Mouse (Mus musculus) ES-E14 (cell line): ENCODE measurements around the gene Cops6. TPM values are rescaled to one million over a fixed set of nuclear protein-coding genes. Genes with fewer than 3 reads are reported as not detected.

Source experiments
- DNase-seq: peaks from one replicate; pipeline ENCODE4 v3.0.0-alpha.2; 2013; ENCODE audit warnings: low read depth, low spot score
- H3K27ac ChIP-seq: 2 replicates; pipeline ENCODE4 v1.5.1; 2012; ENCODE audit warnings: low read depth, mild to moderate bottlenecking, low read length, moderate library complexity, mixed read lengths; ENCODE audit not compliant: poor library complexity, insufficient read depth, severe bottlenecking
- H3K36me3 ChIP-seq: 2 replicates; pipeline ENCODE4 v1.6.1; 2012; ENCODE audit warnings: mild to moderate bottlenecking, low read length, moderate library complexity, mixed read lengths; ENCODE audit not compliant: control insufficient read depth, poor library complexity, insufficient read depth, severe bottlenecking
- H3K4me1 ChIP-seq, 2 experiments: fragments of 150-350 bp in 1 of 2; sonication (generic) in 1 of 2; 2 replicates each; pipeline ENCODE4 v1.6.1; 2012; ENCODE audit warnings: low read length in 2 of 2, mild to moderate bottlenecking in 1 of 2, mixed read lengths in 1 of 2; ENCODE audit not compliant: control insufficient read depth in 2 of 2, insufficient read depth in 2 of 2, poor library complexity in 1 of 2
- H3K4me3 ChIP-seq, 2 experiments: fragments of 150-350 bp in 1 of 2; sonication (generic) in 1 of 2; 2 replicates each; pipeline ENCODE4 v1.5.1; 2012; ENCODE audit warnings: low read length in 2 of 2, low read depth in 1 of 2, mild to moderate bottlenecking in 1 of 2, mixed read lengths in 1 of 2; ENCODE audit not compliant: insufficient read depth in 1 of 2, poor library complexity in 1 of 2, severe bottlenecking in 1 of 2
- H3K9ac ChIP-seq: 2 replicates; pipeline ENCODE4 v1.6.1; 2012; ENCODE audit warnings: low read depth, mild to moderate bottlenecking, low read length, mixed read lengths; ENCODE audit not compliant: poor library complexity, insufficient read depth, severe bottlenecking
- H3K9me3 ChIP-seq: fragments of 150-350 bp; sonication (generic); 2 replicates; pipeline ENCODE4 v1.6.1; 2012; ENCODE audit warnings: low read depth, mild to moderate bottlenecking, low read length; ENCODE audit not compliant: control insufficient read depth, insufficient read depth
- CHD2 ChIP-seq: IDR thresholded peaks from 2 replicates; pipeline ENCODE4 v1.6.1; 2014; ENCODE audit warnings: mild to moderate bottlenecking, low read depth, low read length, inconsistent platforms
- HCFC1 ChIP-seq: IDR thresholded peaks from 2 replicates; pipeline ENCODE4 v1.6.1; 2012; ENCODE audit warnings: low read length, inconsistent platforms, borderline replicate concordance; ENCODE audit not compliant: insufficient read depth
- MAFK ChIP-seq: IDR thresholded peaks from 2 replicates; pipeline ENCODE4 v1.6.1; 2014; ENCODE audit warnings: mild to moderate bottlenecking, low read depth, low read length, inconsistent platforms; ENCODE audit not compliant: insufficient read depth
- ZC3H11A ChIP-seq: IDR thresholded peaks from 2 replicates; pipeline ENCODE4 v1.6.1; 2012; ENCODE audit warnings: low read depth, mild to moderate bottlenecking, inconsistent platforms, low read length, borderline replicate concordance
- ZNF384 ChIP-seq: IDR thresholded peaks from 2 replicates; pipeline ENCODE4 v1.6.1; 2012; ENCODE audit warnings: low read depth, low read length, inconsistent platforms
- in situ Hi-C, 2 experiments: fragments of 600-800 bp; cut with MboI; formaldehyde crosslinking; loops; one replicate each; pipeline ENCODE4 v1.15.1; 2025; ENCODE audit warnings: low sequenced_read_pairs in 2 of 2, inconsistent platforms in 1 of 2; ENCODE audit not compliant: unreplicated experiment in 2 of 2
- total RNA-seq: library from RNA; depleted of rRNA; stranded (reverse); fragments of 300-350 nt; gene quantifications from 2 replicates; pipeline ENCODE4 v1.2.3, GENCODE M21; 2012

Gene Cops6
- total RNA-seq, 1 experiment = 122 TPM

DNA sequence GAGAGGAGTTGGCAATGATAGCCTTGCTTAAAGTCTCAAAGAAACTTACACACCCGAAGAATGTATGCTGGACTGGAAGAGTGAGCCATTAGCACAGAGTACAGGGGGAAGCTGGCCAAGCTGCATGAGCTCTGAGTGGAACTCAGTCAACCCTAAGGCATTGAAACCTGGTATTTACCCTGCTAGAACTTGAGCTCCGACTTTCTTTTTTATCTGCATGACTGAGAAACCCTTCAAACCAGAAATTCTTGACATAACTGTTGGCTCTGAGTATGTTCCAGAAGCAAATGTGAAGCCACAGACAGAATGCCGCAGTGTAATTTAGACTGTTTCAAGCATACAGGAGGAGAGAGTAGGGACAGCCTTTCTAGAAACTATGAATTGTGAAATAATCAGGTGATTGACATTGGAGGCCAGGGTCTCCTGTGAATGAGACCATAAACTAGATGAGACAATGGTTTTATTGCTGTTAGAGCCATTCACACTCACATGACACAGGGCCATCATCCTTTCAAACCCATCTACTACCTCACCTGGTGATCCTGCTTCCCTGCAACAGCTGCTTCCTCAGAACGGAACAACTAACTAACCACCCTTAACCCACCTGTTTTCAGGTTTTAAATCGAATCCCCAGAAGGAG lies 28.3 kb upstream of the Cops6 start:
- TF ChIP-seq HCFC1 (no peak), MAFK (no peak), ZC3H11A (no peak), CHD2 (no peak), ZNF384 (no peak)
- Histone ChIP-seq H3K36me3 (peaks cover 14% of the 10 kb centered on the region), H3K4me1 (no peaks in the 10 kb centered on the region), H3K4me3 (no peak overlapping the region), H3K9ac (no peak overlapping the region), H3K9me3 (no peaks in the 10 kb centered on the region), H3K27ac (no peak overlapping the region)
- in situ Hi-C loops = no loop called here
- no peak for DNase-seq

DNA sequence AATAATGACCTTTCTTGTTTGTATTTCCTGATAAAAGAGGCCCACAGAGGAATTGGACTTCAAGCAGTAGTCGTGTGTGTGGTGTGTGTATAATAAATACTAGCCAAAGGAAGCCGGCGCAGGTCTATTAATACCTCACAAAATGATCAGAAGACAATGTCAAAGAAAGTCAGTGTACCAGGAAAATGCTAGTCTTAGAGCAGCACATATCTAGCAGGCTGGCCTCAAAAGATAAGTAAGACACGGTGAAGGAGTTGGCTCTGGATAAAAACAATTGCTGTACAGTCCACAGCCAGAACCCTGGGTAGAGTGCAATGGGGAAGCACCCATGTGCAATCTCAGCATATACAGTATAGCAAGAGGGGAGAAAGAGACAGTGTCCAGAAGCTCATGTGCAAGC lies 23.6 kb upstream of the Cops6 start:
- no peak for DNase-seq
- Histone ChIP-seq H3K4me3 (no peak overlapping the region), H3K9ac (no peak overlapping the region), H3K9me3 (no peaks in the 10 kb centered on the region), H3K36me3 (peaks cover 7% of the 10 kb centered on the region; the same call in 1 of the 2 replicates), H3K27ac (no peak overlapping the region), H3K4me1 (no peaks in the 10 kb centered on the region)
- in situ Hi-C loops = no loop called here
- TF ChIP-seq ZNF384 (no peak), HCFC1 (no peak), CHD2 (no peak), ZC3H11A (no peak), MAFK (no peak)

DNA sequence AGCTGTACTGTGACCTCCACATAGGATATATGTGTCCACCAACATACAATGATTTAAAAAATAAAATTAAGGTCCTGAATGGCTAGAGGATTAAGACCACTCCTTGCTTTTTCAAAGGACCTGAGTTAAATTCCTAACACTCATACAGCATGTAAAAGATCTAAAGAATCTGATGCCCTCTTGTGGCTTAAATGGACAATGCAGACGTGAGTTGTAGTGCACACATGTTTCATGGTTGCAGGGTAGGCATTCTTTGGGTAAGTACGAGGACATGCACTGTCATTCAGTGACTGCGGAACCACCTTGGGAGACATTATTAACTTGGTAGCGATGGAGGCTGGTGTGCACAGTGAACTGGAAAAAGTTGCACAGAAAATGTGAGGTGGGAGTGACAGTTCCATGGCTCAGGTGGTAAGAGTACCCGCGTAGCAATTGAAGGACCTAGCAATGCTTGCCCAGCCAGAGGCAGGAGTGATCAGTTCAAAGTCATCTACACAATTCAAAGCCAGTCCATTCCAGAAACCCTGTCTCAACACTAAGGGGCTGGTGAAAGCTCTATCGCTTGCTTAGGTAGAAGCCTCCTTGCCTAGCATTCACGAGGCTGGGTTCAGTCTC lies 22.8 kb upstream of the Cops6 start:
- Histone ChIP-seq H3K4me3 (no peak overlapping the region), H3K9ac (no peak overlapping the region), H3K36me3 (peaks cover 4% of the 10 kb centered on the region; the same call in 1 of the 2 replicates), H3K4me1 (no peaks in the 10 kb centered on the region), H3K27ac (no peak overlapping the region), H3K9me3 (no peaks in the 10 kb centered on the region)
- TF ChIP-seq MAFK (no peak), ZC3H11A (peak; percentile 25; the same call in 1 of the 2 replicates), CHD2 (0 out of 2 replicates have a peak, but pooled peaks have one; percentile 15)
- DNase-seq = peak; percentile 56
- in situ Hi-C loops = no loop called here

DNA sequence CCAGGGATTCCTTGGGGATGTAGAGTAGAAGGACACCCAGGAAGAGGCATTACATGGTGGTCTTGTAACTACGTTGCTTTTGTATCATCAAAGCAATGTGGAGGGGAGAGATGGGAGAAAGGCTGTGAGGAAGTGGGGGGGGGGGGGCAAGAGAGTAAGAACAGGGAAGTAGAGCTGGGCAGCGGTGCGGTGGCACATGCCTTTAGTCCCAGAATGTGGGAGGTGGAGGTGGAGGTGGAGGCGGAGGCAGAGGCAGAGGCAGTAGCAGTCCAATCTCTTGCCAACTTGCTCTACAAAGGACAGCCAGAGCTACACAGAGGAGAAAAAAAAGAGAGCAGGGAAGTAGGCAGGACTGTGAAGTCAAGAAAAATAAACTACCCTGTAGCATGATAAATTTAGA lies 22.3 kb upstream of the Cops6 start:
- Histone ChIP-seq H3K27ac (no peak overlapping the region), H3K4me3 (no peak overlapping the region), H3K36me3 (no peaks in the 10 kb centered on the region), H3K9ac (no peak overlapping the region), H3K4me1 (no peaks in the 10 kb centered on the region), H3K9me3 (no peaks in the 10 kb centered on the region)
- in situ Hi-C loops = no loop called here
- DNase-seq = no peak
- TF ChIP-seq CHD2 = no peak
- TF ChIP-seq ZNF384 = no peak
- TF ChIP-seq ZC3H11A = no peak
- no peak for TF ChIP-seq HCFC1
- TF ChIP-seq MAFK = no peak
